Mouse (Mus musculus): ENCODE results near the gene Itprip.

DNA sequence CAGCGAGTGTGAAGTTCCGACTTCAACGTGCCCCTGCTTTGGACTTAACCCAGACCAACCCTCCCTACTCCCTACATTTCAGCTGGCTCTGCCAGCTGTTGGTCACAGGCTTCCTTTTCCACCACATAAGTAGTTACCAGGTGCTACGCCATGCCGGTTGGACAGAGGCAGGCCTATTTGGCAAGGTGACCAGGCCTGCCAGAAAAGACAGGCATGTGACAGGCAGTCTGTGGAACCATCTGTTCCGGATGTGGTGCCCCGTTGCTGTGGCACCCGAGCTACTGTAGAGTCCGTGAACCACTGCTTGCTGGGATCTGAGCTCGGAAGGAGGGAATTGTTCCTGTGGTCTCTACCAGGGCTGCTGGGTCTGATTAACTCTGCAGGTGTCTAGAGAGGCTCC, 31.7 kb downstream of the Itprip start:
- TF ChIP-seq CTCF (IDR thresholded peaks at IDR 0.05; ENCODE audit: low read depth, low read length) (no peak), POLR2A (IDR thresholded peaks at IDR 0.05; ENCODE audit: borderline replicate concordance, low read depth, low read length) (no peak)
